Mouse (Mus musculus) spleen, postnatal 36 days (tissue): ENCODE results near the gene Lat.
A peak's percentile ranks its signal among the peaks of the same experiment; 100 is the strongest.
"Not testable (repeated sequence)": the region's sequence is repeated elsewhere in the genome, so short reads cannot be mapped to it uniquely, and the experiment has no call there.

Experiments used
- DNase-seq, 2 experiments: peaks; one replicate each; pipeline ENCODE4 v3.0.0; 2022; ENCODE audit warnings: low spot score in 2 of 2, mixed read lengths in 1 of 2

The Lat gene

DNA sequence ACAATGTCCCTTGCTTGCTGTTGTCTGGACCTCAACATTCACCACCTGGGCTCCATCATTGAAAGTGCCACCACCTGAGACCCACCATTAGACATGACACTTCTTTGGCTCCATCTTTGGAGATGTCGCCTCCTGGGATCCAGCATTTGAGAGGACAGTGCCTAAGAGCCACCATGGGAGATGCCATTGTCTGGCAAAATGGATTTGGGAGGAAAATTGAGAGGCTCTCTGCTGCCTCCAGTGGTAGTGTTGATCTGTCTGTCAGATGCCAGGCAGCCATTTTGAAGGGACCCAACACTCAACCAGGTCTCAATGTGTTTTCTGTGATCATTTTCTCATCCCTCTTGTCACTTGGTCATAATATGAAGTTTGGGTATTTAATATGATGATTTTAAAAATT is 33.8 kb downstream of the Lat start:
- no peak for DNase-seq

DNA sequence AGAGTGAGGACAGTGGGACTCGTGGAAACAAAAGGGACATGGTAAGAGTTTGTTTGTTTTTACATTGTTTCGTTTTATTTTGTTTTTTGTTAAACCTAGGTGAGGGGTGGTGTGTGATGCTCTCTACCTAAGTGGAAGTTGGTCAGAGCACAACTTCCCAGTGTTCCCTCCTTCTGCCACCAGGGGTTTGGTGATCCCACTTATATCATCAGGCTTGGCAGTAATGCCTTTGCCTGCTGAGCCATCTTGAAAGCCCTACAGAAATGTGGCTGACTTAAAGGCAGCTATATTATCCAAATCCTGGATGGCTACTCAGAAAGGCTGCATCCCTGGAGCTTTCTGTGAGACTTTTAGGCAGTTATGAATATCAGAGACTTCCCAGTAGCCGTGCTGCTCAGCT is 36.7 kb downstream of the Lat start:
- no peak for DNase-seq

DNA sequence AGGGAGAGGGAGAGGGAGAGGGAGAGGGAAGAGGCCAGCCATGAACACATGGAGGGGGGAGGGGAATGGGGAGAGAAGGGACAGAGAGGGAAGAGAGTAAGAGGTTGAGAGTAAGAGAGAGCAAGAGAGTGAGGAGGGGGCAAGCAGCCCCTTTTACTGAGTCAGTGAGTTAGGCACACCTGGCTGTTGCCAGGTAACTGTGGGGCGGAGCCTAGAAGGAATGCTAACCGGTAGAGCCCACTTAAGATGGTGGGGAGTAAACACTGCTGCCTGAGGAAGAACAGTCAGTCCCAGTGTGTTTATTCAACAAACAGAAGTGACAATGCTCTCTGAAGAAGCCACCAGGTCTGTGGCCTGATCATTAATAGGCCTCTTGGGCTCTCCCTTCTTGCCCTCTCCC is 38.7 kb downstream of the Lat start:
- DNase-seq, result no peak

DNA sequence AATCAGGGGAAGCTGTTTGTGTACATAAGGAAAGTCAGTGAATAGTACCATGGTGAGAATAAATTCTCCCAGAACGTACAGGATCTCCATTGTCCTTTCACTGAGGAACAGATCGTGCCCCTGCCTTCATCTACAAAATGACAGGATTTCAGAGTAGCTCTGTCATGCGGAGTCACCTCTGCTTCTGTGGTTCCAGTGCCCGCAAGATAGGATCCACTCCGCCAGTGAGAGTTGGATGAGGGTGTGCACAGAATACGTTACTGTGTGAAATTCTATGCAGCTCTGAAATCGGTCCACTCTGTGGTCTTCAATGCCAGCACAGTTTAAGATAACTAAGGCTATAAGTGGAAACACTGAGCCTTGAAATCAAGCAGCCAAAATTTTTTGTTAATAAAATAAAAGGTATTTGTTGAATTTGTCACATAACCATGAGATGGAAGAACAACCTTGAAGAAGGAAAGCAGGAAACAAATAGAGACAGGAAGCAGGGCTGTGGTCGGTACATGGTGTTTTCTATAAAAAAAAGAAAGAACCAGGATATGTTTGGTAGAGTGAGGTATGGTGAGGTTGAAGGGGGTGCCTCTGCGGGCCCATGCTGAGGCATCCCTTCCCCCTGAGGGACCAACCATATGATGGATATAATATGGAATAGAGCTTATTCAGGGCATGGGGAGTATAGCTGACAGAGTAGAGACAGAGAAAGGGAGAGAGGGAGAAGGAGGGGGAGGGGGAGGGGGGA is 39.3 kb downstream of the Lat start:
- DNase-seq, result no peak

- DNase-seq, result not testable (repeated sequence)
Observed at GRCm38 (mm10) chr7:126328848-126329247, 40.5 kb downstream of the Lat start.

DNA sequence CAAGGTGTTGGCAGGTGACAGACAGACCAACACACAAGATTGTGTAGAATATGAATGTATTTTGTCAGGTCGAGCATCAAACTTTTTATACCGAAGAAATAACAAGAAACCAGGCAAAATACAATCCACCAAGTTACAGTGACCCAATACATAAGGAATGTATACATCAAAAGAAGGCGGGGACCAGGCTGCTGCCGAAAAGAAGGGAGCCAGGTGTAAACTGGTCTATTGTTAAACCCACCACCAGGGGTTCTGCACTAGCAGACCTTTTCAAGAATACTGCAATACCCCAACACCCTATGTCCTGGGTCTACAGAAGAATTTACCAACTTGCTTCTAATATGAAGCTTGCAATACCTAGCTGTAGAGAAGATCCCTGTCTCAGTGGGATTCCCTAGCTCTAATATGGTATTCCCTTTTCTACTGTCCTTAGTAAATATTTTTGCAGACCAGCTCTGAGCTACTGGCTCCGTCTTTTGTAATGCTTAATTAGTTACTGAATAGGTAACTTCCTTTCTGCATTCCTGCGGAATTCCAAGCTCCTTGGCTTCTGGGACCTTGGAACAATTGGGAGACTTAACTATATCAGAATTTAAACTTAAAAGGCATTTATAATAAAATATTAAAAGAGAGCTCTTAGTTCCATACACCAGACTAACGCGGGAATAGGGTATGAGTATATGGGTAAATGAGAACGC is 43.6 kb downstream of the Lat start:
- DNase-seq, result not testable (repeated sequence)

- no peak for DNase-seq
Observed at GRCm38 (mm10) chr7:126324791-126325190, 44.6 kb downstream of the Lat start.

DNA sequence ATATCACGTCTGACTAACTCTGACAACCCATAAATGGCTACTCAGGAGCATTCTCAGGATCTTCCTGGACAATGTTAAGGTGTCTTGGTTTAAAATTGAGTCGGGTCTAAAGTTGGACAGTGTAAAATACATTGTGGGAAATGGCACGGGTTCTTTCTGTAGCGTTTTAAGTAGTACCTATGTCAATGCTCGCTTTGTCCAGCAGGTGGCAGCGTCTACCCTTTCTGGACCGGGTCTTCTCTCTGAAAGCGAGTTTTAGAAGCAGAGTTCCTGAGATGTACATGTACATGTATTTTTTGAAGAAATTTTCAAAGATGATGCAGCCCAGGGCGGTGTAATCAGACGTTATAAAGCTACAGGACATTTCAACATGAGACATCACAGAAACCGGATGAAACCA is 45.6 kb downstream of the Lat start:
- peak; percentile 68 to 78 for DNase-seq

DNA sequence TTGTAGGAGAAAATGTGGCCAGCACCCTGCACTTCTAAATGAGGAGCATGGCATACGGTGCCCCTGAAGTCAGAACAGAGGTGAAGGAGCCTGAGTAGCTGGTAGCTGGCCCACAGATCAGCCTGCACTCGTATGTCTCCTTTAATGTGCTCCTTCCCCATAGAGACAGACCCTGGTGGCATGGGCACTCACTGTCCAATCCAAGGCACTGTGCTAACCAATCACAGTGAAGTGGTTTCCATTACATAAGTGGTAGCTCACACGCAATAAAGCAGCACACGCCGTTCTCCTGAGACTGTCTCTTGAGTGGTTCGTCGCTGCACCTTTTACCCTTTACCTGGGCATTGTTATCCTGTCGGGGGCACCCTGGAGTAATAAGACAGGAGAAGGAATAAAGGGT is 55.1 kb downstream of the Lat start:
- DNase-seq, result no peak
